Mouse (Mus musculus) midbrain, embryonic 12.5 days (tissue): ENCODE measurements around the gene Gpt2. TPM values are rescaled to one million over a fixed set of nuclear protein-coding genes. Genes with fewer than 3 reads are reported as not detected.

Source experiments
- ATAC-seq: fragments of 200-750 bp; cut with Nextera tagmentation; 2 replicates; pipeline ENCODE4 v1.8.0; 2017; ENCODE audit warnings: low read depth, moderate TSS enrichment, moderate library complexity; ENCODE audit not compliant: low FRiP score
- H3K27ac ChIP-seq: fragments of 300-500 bp; sonication (generic); replicated peaks from 2 replicates; pipeline ENCODE4 v1.5.1; 2016; ENCODE audit warnings: mild to moderate bottlenecking
- H3K27me3 ChIP-seq: fragments of 300-500 bp; sonication (generic); 2 replicates; pipeline ENCODE4 v1.6.1; 2016; ENCODE audit warnings: mild to moderate bottlenecking
- H3K36me3 ChIP-seq: fragments of 300-500 bp; sonication (generic); 2 replicates; pipeline ENCODE4 v1.6.1; 2016
- H3K4me1 ChIP-seq: fragments of 300-500 bp; sonication (generic); 2 replicates; pipeline ENCODE4 v1.6.1; 2016
- H3K4me2 ChIP-seq: fragments of 300-500 bp; sonication (generic); replicated peaks from 2 replicates; pipeline ENCODE4 v1.6.1; 2016; ENCODE audit warnings: mild to moderate bottlenecking, moderate library complexity
- H3K4me3 ChIP-seq: fragments of 300-500 bp; sonication (generic); 2 replicates; pipeline ENCODE4 v1.5.1; 2016; ENCODE audit warnings: mild to moderate bottlenecking
- H3K9ac ChIP-seq: fragments of 300-500 bp; sonication (generic); replicated peaks from 2 replicates; pipeline ENCODE4 v1.6.1; 2016; ENCODE audit warnings: mild to moderate bottlenecking, moderate library complexity
- H3K9me3 ChIP-seq: fragments of 300-500 bp; sonication (generic); 2 replicates; pipeline ENCODE4 v1.6.1; 2016; ENCODE audit warnings: mild to moderate bottlenecking
- WGBS: fragments of 180-500 bp; shearing (Covaris S2); methylation state at CpG from one replicate; pipeline ENCODE4 v1.1.7; 2016; 5-methylcytosine and 5-hydroxymethylcytosine counted together
- polyA plus RNA-seq: library from polyadenylated mRNA; unstranded; fragments of >200 nt; fragmentation: Nextera tagmentation; extraction: Ambion mirVana; gene quantifications from 2 replicates; pipeline ENCODE4 v1.2.1, GENCODE M21; 2016

The Gpt2 gene
- polyA plus RNA-seq, 1 experiment from 2014 or later: 32.4 TPM

GRCm38 (mm10) chr8:85532843-85533242, 40.5 kb downstream of the Gpt2 start:
- H3K36me3 ChIP-seq: peaks cover 36% of the 10 kb centered on the region
- H3K27me3 ChIP-seq: no peaks in the 10 kb centered on the region
- H3K27ac ChIP-seq: no peak overlapping the region
- no peak overlapping the region for H3K9ac ChIP-seq
- no peaks in the 10 kb centered on the region for H3K9me3 ChIP-seq
- no peaks in the 10 kb centered on the region for H3K4me1 ChIP-seq
- no peak overlapping the region for H3K4me3 ChIP-seq
- H3K4me2 ChIP-seq: no peak overlapping the region
- 85% methylated on average over 4 of the region's 4 CpGs for WGBS
- ATAC-seq: no peak

DNA sequence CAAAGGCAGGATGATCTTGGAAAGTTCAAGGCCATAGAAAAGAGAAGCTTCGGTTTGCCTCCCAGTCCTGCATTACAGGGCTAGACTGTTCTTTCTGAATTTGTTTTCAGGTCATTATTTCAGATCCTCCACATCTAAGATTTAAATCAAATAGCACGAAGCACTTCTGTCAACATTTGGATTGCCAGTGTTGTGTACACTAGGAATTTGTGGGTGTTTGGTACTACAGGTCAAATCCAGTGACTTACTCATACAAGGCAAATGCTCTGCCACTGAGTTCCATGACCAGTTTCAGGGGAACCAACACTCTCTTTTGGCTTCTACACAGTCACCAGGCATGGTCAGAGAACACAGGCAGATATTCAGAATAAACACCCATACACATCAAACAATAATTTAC, 41.1 kb downstream of the Gpt2 start:
- no peak for ATAC-seq
- Histone ChIP-seq H3K9ac (no peak overlapping the region), H3K27me3 (no peaks in the 10 kb centered on the region), H3K4me2 (no peak overlapping the region), H3K4me1 (no peaks in the 10 kb centered on the region), H3K27ac (no peak overlapping the region), H3K9me3 (no peaks in the 10 kb centered on the region), H3K4me3 (no peak overlapping the region), H3K36me3 (peaks cover 41% of the 10 kb centered on the region)
- 87% methylated on average over 2 of the region's 2 CpGs for WGBS

DNA sequence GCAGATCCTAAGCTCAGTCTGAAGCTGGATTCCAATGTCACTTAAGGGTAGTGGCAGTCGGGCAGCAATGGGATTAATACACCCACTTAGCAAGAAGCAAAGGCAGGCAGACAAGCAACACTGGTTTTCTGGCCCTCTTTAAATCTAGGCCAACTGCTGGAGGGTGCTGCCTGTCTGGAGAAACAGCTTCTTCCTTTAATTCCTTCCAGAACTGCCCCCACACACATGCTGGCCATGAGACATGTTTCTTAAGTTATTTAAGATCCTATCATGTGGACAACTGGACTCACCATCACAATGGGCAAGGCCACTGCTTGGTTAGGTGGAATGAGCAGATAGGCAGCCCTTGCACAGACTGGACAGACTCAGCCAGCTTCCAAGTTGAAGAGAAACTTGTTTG, 41.8 kb downstream of the Gpt2 start:
- no peak overlapping the region for H3K4me3 ChIP-seq
- ATAC-seq: no peak
- no peak overlapping the region for H3K4me2 ChIP-seq
- peaks cover 49% of the 10 kb centered on the region for H3K36me3 ChIP-seq
- no peak overlapping the region for H3K27ac ChIP-seq
- no peak overlapping the region for H3K9ac ChIP-seq
- no peaks in the 10 kb centered on the region for H3K9me3 ChIP-seq
- H3K27me3 ChIP-seq: no peaks in the 10 kb centered on the region
- WGBS: 71% methylated on average over 1 of the region's 1 CpGs
- H3K4me1 ChIP-seq: no peaks in the 10 kb centered on the region

GRCm38 (mm10) chr8:85536332-85536731, 44.0 kb downstream of the Gpt2 start:
- no peak overlapping the region for H3K27ac ChIP-seq
- H3K27me3 ChIP-seq: no peaks in the 10 kb centered on the region
- H3K4me1 ChIP-seq: no peaks in the 10 kb centered on the region
- 99% methylated on average over 2 of the region's 2 CpGs for WGBS
- peaks cover 69% of the 10 kb centered on the region for H3K36me3 ChIP-seq
- H3K9ac ChIP-seq: no peak overlapping the region
- ATAC-seq: no peak
- no peak overlapping the region for H3K4me2 ChIP-seq
- no peaks in the 10 kb centered on the region for H3K9me3 ChIP-seq
- no peak overlapping the region for H3K4me3 ChIP-seq

- peaks cover 8% of the 10 kb centered on the region for H3K4me1 ChIP-seq
- no peak overlapping the region for H3K4me2 ChIP-seq
- no peak overlapping the region for H3K27ac ChIP-seq
- WGBS: 94% methylated on average over 1 of the region's 1 CpGs
- ATAC-seq: no peak
- H3K9me3 ChIP-seq: no peaks in the 10 kb centered on the region
- H3K36me3 ChIP-seq: peaks cover 50% of the 10 kb centered on the region
- H3K4me3 ChIP-seq: no peak overlapping the region
- H3K27me3 ChIP-seq: no peaks in the 10 kb centered on the region
- no peak overlapping the region for H3K9ac ChIP-seq
Observed at GRCm38 (mm10) chr8:85551934-85552333, 59.6 kb downstream of the Gpt2 start.

GRCm38 (mm10) chr8:85554391-85555180, 62.2 kb downstream of the Gpt2 start:
- under 1% methylated on average over 61 of the region's 66 CpGs for whole genome bisulfite sequencing
- peak overlapping the region; percentile 97 for H3K9ac ChIP-seq
- H3K4me3 ChIP-seq: peak overlapping the region; percentile 99
- no peaks in the 10 kb centered on the region for H3K27me3 ChIP-seq
- peaks cover 8% of the 10 kb centered on the region for H3K4me1 ChIP-seq
- peaks cover 25% of the 10 kb centered on the region for H3K36me3 ChIP-seq
- no peaks in the 10 kb centered on the region for H3K9me3 ChIP-seq
- H3K4me2 ChIP-seq: peak overlapping the region; percentile 81
- ATAC-seq: peak; percentile 91
- peak overlapping the region; percentile 85 for H3K27ac ChIP-seq

DNA sequence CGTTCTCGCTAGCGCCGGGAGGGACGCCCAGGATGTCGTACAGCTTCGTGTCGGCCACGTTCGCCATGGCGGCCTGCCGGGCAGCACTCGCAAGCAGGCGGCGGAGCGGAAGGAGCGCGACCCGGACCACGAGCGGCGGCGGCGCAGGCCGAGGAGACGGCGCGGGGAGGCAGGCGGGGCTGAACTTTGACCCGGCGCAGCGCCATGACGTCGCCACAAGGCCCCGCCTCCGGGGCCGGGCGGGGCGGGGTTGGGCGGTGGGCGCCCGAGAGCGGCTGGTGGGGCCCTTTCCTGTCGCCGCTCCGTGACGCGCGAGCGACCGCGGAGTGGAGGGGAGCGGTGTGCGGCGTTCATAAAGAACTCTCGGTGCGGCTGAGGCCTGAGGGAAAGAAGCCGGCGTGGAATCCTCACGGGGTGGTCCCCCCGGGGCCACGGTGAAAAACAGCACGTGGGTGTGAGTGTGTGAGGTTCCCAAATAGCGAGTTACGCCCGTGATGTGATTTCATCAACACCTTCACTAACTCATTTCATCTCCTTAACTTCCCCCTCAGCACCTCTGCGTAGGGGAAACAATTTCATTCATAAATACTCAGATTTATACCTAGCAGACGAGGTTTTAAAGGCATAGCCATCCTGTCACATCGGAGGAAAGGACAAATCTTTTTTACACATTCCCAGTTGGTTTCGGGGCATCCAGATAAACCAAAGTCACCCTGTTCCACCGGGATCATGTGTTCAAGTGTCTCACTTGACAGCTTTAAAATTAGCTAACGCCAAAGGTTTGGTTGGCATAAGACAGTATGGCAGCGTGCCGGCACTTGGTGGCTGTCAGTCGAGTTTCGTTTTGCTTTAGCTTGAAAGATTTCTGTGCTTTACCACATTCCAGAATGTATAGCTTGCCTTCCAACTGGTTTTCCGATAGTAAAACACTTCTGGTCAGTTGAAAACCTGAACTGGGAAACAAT, 63.1 kb downstream of the Gpt2 start, which contains the start of gene Dnaja2:
TSS of gene Dnaja2 (minus strand) at position 164 of the 965 bp plus-strand sequence.
- H3K9ac ChIP-seq: peak within 1 kb of the TSS; percentile 97
- ATAC-seq: peak; percentile 93
- peaks cover 8% of the 10 kb centered on the region for H3K4me1 ChIP-seq
- peak within 1 kb of the TSS; percentile 99 for H3K4me3 ChIP-seq
- no peaks in the 10 kb centered on the region for H3K9me3 ChIP-seq
- WGBS: under 1% methylated on average over 68 of the region's 77 CpGs
- peak within 1 kb of the TSS; percentile 85 for H3K27ac ChIP-seq
- peaks cover 17% of the 10 kb centered on the region; the same call in 1 of the 2 replicates for H3K36me3 ChIP-seq
- H3K4me2 ChIP-seq: peak within 1 kb of the TSS; percentile 81
- no peaks in the 10 kb centered on the region for H3K27me3 ChIP-seq

DNA sequence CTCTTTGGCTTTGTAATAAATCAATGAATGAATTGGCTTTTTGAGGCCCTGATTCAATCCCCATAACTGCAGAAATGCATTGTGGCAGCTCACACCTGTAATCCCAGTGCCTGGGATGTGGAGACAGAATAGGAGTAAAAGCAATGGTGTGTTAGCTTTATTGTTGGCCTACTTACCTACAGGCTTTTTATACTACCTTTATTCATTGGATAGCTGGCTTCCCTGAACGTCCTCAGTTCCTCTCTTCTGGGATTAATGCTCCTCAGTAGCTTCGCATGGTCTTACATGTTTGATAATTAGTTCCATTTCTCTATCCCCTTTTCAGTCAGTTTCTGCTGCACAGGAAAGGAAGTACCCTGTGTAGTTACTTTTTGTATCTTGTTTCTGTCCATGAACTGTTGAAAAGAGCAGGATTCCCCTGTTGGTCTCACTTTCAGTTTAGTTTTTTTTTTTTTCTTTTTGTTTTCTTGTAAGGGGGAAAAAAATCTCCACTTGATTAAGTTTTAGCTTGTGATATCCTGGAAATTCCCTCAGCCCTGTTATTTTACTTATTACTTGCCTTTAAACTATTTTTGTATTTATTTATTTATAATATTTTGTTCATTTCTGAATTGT, 64.7 kb downstream of the Gpt2 start:
- Histone ChIP-seq H3K4me2 (no peak overlapping the region), H3K27ac (no peak overlapping the region), H3K9ac (no peak overlapping the region), H3K36me3 (peaks cover 11% of the 10 kb centered on the region; the same call in 1 of the 2 replicates), H3K4me3 (no peak overlapping the region), H3K9me3 (no peaks in the 10 kb centered on the region), H3K4me1 (peaks cover 8% of the 10 kb centered on the region), H3K27me3 (no peaks in the 10 kb centered on the region)
- ATAC-seq: no peak
- WGBS: 58% methylated on average over 2 of the region's 2 CpGs

DNA sequence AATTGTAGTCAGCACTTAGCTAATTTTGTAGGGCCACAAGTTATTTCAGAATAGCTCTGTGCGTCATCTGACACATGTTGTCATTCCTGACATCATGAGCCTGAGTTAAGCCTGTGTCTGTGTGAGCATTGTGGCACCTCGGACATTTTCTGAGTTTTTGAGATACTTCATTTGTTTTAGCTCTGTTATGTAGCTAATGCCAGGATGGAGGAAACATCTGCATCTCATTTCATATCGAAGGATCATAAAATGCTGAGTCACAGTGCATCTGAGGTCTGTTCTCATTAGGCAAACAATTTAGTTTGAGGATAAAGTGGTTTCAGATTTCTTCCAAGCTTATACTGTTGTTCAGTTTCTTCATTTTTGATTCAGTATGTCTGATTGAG, 65.2 kb downstream of the Gpt2 start:
- no peak overlapping the region for H3K4me2 ChIP-seq
- no peak for ATAC-seq
- H3K36me3 ChIP-seq: 0 out of 2 replicates have a peak, but pooled peaks cover 6% of the 10 kb centered on the region
- 82% methylated on average over 3 of the region's 3 CpGs for WGBS
- H3K27ac ChIP-seq: no peak overlapping the region
- H3K4me1 ChIP-seq: peaks cover 8% of the 10 kb centered on the region
- no peaks in the 10 kb centered on the region for H3K9me3 ChIP-seq
- H3K4me3 ChIP-seq: no peak overlapping the region
- H3K27me3 ChIP-seq: no peaks in the 10 kb centered on the region
- no peak overlapping the region for H3K9ac ChIP-seq

- Histone ChIP-seq H3K36me3 (no peaks in the 10 kb centered on the region), H3K9me3 (no peaks in the 10 kb centered on the region), H3K27ac (no peak overlapping the region), H3K4me1 (peaks cover 6% of the 10 kb centered on the region), H3K27me3 (no peaks in the 10 kb centered on the region), H3K4me3 (no peak overlapping the region), H3K4me2 (no peak overlapping the region), H3K9ac (no peak overlapping the region)
- no peak for ATAC-seq
- 96% methylated on average over 1 of the region's 1 CpGs for WGBS
Observed at GRCm38 (mm10) chr8:85559201-85559600, 66.8 kb downstream of the Gpt2 start.

- Histone ChIP-seq H3K9me3 (no peaks in the 10 kb centered on the region), H3K4me2 (no peak overlapping the region), H3K36me3 (no peaks in the 10 kb centered on the region), H3K4me3 (no peak overlapping the region), H3K27me3 (no peaks in the 10 kb centered on the region), H3K9ac (no peak overlapping the region), H3K27ac (no peak overlapping the region), H3K4me1 (peaks cover 5% of the 10 kb centered on the region; the same call in 1 of the 2 replicates)
- no peak for ATAC-seq
- 76% methylated on average over 2 of the region's 2 CpGs for WGBS
Observed at GRCm38 (mm10) chr8:85559966-85560365, 67.6 kb downstream of the Gpt2 start.
